Mouse (Mus musculus) forebrain, embryonic 13.5 days (tissue): ENCODE results near the gene Efcab1. TPM values are rescaled to one million over a fixed set of nuclear protein-coding genes. Genes with fewer than 3 reads are reported as not detected.
A peak's percentile ranks its signal among the peaks of the same experiment; 100 is the strongest.
"Not testable (repeated sequence)": the region's sequence is repeated elsewhere in the genome, so short reads cannot be mapped to it uniquely, and the experiment has no call there.

Experiments
- ATAC-seq: fragments of 200-750 bp; cut with Nextera tagmentation; 2 replicates; pipeline ENCODE4 v1.8.0; 2017
- H3K27ac ChIP-seq: fragments of 300-500 bp; sonication (generic); 2 replicates; pipeline ENCODE4 v1.5.1; 2015; ENCODE audit warnings: inconsistent platforms, mild to moderate bottlenecking, moderate library complexity
- H3K27me3 ChIP-seq: fragments of 300-500 bp; sonication (generic); 2 replicates; pipeline ENCODE4 v1.6.1; 2015; ENCODE audit warnings: mild to moderate bottlenecking, inconsistent platforms
- H3K36me3 ChIP-seq: fragments of 300-500 bp; sonication (generic); 2 replicates; pipeline ENCODE4 v1.6.1; 2015; ENCODE audit warnings: mild to moderate bottlenecking, inconsistent platforms; ENCODE audit not compliant: poor library complexity, severe bottlenecking
- H3K4me1 ChIP-seq: fragments of 300-500 bp; sonication (generic); 2 replicates; pipeline ENCODE4 v1.6.1; 2015; ENCODE audit warnings: inconsistent platforms
- H3K4me2 ChIP-seq: fragments of 300-500 bp; sonication (generic); 2 replicates; pipeline ENCODE4 v1.6.1; 2015; ENCODE audit warnings: inconsistent platforms, mild to moderate bottlenecking, moderate library complexity
- H3K4me3 ChIP-seq: fragments of 300-500 bp; sonication (generic); 2 replicates; pipeline ENCODE4 v1.5.1; 2015; ENCODE audit warnings: mild to moderate bottlenecking, inconsistent platforms
- H3K9ac ChIP-seq: fragments of 300-500 bp; sonication (generic); 2 replicates; pipeline ENCODE4 v1.6.1; 2015; ENCODE audit warnings: mild to moderate bottlenecking, inconsistent platforms
- H3K9me3 ChIP-seq: fragments of 300-500 bp; sonication (generic); replicated peaks from 2 replicates; pipeline ENCODE4 v1.6.1; 2016; ENCODE audit warnings: inconsistent platforms
- WGBS: fragments of 180-500 bp; shearing (Covaris S2); methylation state at CpG from one replicate; pipeline ENCODE4 v1.1.7; 2015; 5-methylcytosine and 5-hydroxymethylcytosine counted together
- polyA plus RNA-seq: library from polyadenylated mRNA; unstranded; fragments of >200 nt; fragmentation: Nextera tagmentation; extraction: Ambion mirVana; gene quantifications from 2 replicates; pipeline ENCODE4 v1.2.1, GENCODE M21; 2015

Gene Efcab1
- polyA plus RNA-seq, 1 experiment from 2014 or later = 9.7 TPM

DNA sequence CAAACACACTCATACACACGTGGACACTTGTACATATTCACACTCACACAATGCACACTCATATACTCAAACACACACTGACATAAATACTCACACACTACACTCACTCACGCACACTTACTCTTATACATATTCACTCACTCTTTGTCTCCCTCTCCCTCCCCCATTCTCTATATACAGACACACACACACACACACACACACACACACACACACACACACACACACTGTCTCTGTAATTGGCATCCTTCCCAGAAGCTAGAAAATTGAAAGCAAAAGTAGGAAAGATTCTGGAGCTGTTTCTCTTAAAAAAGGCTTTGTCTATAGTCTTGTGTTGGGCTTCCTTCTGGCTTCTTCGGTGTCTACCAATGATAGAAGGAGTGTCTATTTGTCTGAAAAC is 34.5 kb downstream of the Efcab1 start:
- Histone ChIP-seq H3K4me2 (no peak overlapping the region), H3K4me3 (no peak overlapping the region), H3K9me3 (no peaks in the 10 kb centered on the region), H3K9ac (no peak overlapping the region), H3K36me3 (no peaks in the 10 kb centered on the region), H3K27me3 (no peaks in the 10 kb centered on the region), H3K4me1 (no peaks in the 10 kb centered on the region), H3K27ac (no peak overlapping the region)
- ATAC-seq = 0 out of 2 replicates have a peak, but pooled peaks have one; percentile 38
- 57% methylated on average over 3 of the region's 3 CpGs for WGBS

GRCm38 (mm10) chr16:14943530-14943929 is 37.1 kb downstream of the Efcab1 start:
- no peak for ATAC-seq

DNA sequence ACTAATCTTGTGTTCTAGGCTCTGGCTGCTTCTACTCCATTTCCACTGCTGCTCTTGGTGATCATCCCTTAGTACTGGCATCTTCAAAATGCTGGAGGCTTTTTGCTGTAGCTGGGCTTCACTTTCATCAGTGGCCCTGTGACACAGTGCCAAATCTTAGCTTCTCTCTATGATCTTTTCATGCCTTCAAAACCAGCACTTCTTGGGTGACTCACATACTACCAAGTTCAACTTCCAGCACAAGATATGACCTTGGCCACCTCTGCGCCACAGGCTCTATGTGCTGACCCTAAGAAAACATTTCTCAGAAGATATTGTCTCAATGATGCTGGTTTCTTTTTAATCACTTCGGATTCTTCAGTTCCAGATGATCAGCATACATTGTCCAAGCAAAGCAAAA is 41.2 kb downstream of the Efcab1 start:
- H3K9me3 ChIP-seq, H3K9ac ChIP-seq, H3K27me3 ChIP-seq, ATAC-seq, H3K36me3 ChIP-seq, H3K4me1 ChIP-seq, H3K4me2 ChIP-seq, H3K4me3 ChIP-seq, H3K27ac ChIP-seq: not testable (repeated sequence)
- 90% methylated on average over 2 of the region's 2 CpGs for WGBS

More at GRCm38 (mm10) chr16:14943530-14943929, 37.1 kb downstream of the Efcab1 start:
- H3K27me3 ChIP-seq = no peaks in the 10 kb centered on the region
- H3K9ac ChIP-seq = no peak overlapping the region
- no peaks in the 10 kb centered on the region for H3K9me3 ChIP-seq
- H3K36me3 ChIP-seq = no peaks in the 10 kb centered on the region
- 87% methylated on average over 2 of the region's 2 CpGs for WGBS
- no peak overlapping the region for H3K4me3 ChIP-seq
- no peak overlapping the region for H3K27ac ChIP-seq
- H3K4me1 ChIP-seq = no peaks in the 10 kb centered on the region
- H3K4me2 ChIP-seq = no peak overlapping the region

GRCm38 (mm10) chr16:14951894-14952293 is 45.5 kb downstream of the Efcab1 start:
- Histone ChIP-seq H3K27ac (no peak overlapping the region), H3K27me3 (no peaks in the 10 kb centered on the region), H3K9ac (no peak overlapping the region), H3K36me3 (no peaks in the 10 kb centered on the region), H3K9me3 (no peaks in the 10 kb centered on the region), H3K4me1 (no peaks in the 10 kb centered on the region), H3K4me2 (no peak overlapping the region), H3K4me3 (no peak overlapping the region)
- WGBS = 93% methylated on average over 2 of the region's 2 CpGs
- ATAC-seq = no peak

GRCm38 (mm10) chr16:14959743-14960142 is 53.3 kb downstream of the Efcab1 start:
- no peak overlapping the region for H3K9ac ChIP-seq
- H3K36me3 ChIP-seq = no peaks in the 10 kb centered on the region
- no peak overlapping the region for H3K4me3 ChIP-seq
- no peaks in the 10 kb centered on the region for H3K9me3 ChIP-seq
- H3K27me3 ChIP-seq = no peaks in the 10 kb centered on the region
- 95% methylated on average over 8 of the region's 8 CpGs for WGBS
- H3K4me1 ChIP-seq = no peaks in the 10 kb centered on the region
- H3K4me2 ChIP-seq = no peak overlapping the region
- H3K27ac ChIP-seq = no peak overlapping the region
- no peak for ATAC-seq

DNA sequence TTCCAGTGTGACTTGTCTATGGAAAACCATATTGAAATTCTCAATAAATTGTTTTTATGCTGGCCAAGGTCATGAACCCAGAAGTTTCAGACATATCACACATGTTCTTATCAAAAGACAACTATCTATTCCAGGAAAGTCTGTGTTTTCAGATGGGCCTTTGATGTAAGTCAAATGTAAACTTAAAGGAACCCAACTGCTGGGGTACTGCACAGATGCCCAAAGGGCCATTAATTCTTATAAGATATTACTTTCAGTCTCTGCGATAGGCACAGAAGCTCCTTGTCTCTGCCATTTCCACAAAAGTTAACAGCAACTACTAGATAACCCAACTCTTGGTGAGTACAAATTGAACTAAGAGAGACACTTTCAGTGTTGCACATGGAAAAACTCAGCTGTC is 67.3 kb downstream of the Efcab1 start:
- Histone ChIP-seq H3K27ac (no peak overlapping the region), H3K4me2 (no peak overlapping the region), H3K4me1 (no peaks in the 10 kb centered on the region), H3K36me3 (no peaks in the 10 kb centered on the region), H3K9ac (no peak overlapping the region), H3K9me3 (no peaks in the 10 kb centered on the region), H3K4me3 (no peak overlapping the region), H3K27me3 (no peaks in the 10 kb centered on the region)
- ATAC-seq = no peak
- WGBS = 98% methylated on average over 1 of the region's 1 CpGs

DNA sequence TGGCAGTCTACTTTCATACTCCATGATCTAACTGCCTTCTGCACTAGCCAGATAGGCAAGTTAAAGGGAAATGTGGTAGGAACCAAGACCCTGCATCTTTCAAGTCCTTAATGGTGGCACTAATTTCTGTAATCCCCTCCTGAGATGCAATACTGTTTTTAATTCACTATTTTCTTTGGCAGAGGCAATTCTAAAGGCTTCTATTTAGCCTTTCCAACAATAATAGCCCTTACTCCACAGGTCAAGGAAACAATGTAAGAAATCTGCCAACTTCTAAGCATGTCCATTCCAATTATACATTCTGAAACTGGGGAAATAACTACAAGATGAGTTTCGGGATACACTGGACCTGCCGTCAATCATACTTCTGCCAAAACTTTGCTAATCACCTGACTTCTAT is 72.8 kb downstream of the Efcab1 start:
- Histone ChIP-seq H3K27me3 (no peaks in the 10 kb centered on the region), H3K4me2 (no peak overlapping the region), H3K9me3 (no peaks in the 10 kb centered on the region), H3K4me1 (no peaks in the 10 kb centered on the region), H3K36me3 (no peaks in the 10 kb centered on the region), H3K27ac (no peak overlapping the region), H3K4me3 (no peak overlapping the region), H3K9ac (no peak overlapping the region)
- no peak for ATAC-seq
- 89% methylated on average over 2 of the region's 2 CpGs for WGBS

- 82% methylated on average over 6 of the region's 6 CpGs for WGBS
Measured at GRCm38 (mm10) chr16:14989614-14990268, 83.3 kb downstream of the Efcab1 start.

GRCm38 (mm10) chr16:14991001-14991400 is 84.6 kb downstream of the Efcab1 start:
- Histone ChIP-seq H3K9me3 (no peaks in the 10 kb centered on the region), H3K4me1 (no peaks in the 10 kb centered on the region), H3K9ac (no peak overlapping the region), H3K4me2 (no peak overlapping the region), H3K4me3 (no peak overlapping the region), H3K27me3 (no peaks in the 10 kb centered on the region), H3K36me3 (no peaks in the 10 kb centered on the region), H3K27ac (no peak overlapping the region)
- no peak for ATAC-seq
- 76% methylated on average over 3 of the region's 3 CpGs for WGBS

More at GRCm38 (mm10) chr16:14989614-14990268, 83.3 kb downstream of the Efcab1 start:
- Histone ChIP-seq H3K9me3 (no peaks in the 10 kb centered on the region), H3K4me1 (no peaks in the 10 kb centered on the region), H3K27ac (no peak overlapping the region), H3K9ac (no peak overlapping the region), H3K4me3 (no peak overlapping the region), H3K27me3 (no peaks in the 10 kb centered on the region), H3K36me3 (no peaks in the 10 kb centered on the region), H3K4me2 (no peak overlapping the region)
- ATAC-seq = peak; percentile 65; the same call in 1 of the 2 replicates

DNA sequence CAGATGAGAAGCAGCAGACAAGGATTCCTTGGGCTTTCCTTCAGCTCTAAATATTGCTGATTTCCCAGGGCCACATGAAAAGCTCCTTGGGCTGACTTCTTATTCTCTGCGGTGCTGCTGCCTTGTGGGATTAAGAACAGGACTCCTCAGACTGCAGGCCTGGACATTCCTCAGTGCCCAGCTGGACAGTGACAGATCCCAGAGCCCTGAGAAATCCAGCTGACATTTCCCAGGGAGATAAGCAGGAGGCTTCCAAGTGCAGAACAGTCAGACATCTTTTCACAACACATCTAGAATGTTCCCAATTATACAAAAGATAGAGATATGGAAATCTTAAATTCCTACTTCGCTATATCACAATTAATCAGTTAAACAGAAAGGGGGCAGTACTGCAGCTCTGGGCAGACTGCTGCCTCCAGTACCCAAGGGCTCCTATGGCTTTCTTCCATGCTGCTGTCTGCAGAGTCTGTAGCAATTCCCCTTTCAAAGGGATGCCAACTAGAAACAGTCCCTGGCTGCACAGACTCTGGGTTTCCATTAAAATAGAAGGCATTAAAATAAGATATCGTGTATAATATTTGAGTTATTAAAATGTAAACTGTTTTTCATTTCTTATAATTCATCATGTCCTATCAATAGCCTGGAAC is 86.2 kb downstream of the Efcab1 start:
- Histone ChIP-seq H3K27me3 (no peaks in the 10 kb centered on the region), H3K9me3 (no peaks in the 10 kb centered on the region), H3K4me1 (no peaks in the 10 kb centered on the region), H3K4me3 (no peak overlapping the region), H3K27ac (no peak overlapping the region), H3K9ac (no peak overlapping the region), H3K36me3 (no peaks in the 10 kb centered on the region), H3K4me2 (no peak overlapping the region)
- 69% methylated on average over 3 of the region's 3 CpGs for WGBS
- no peak for ATAC-seq

GRCm38 (mm10) chr16:15014724-15015123 is 108.3 kb downstream of the Efcab1 start:
- Histone ChIP-seq H3K4me1 (no peaks in the 10 kb centered on the region), H3K9ac (no peak overlapping the region), H3K27me3 (no peaks in the 10 kb centered on the region), H3K27ac (no peak overlapping the region), H3K4me2 (no peak overlapping the region), H3K36me3 (no peaks in the 10 kb centered on the region), H3K9me3 (no peaks in the 10 kb centered on the region), H3K4me3 (no peak overlapping the region)
- no peak for ATAC-seq
- WGBS = 83% methylated on average over 2 of the region's 2 CpGs
